Mouse (Mus musculus) right cerebral cortex, postnatal 25 days (tissue): Measurements from ENCODE around the gene Lrp3.
A peak's percentile ranks its signal among the peaks of the same experiment; 100 is the strongest.
"Not testable (repeated sequence)": the region's sequence is repeated elsewhere in the genome, so short reads cannot be mapped to it uniquely, and the experiment has no call there.

Experiments
- DNase-seq: peaks from one replicate; pipeline ENCODE4 v3.0.0; 2022

Lrp3 gene

DNA sequence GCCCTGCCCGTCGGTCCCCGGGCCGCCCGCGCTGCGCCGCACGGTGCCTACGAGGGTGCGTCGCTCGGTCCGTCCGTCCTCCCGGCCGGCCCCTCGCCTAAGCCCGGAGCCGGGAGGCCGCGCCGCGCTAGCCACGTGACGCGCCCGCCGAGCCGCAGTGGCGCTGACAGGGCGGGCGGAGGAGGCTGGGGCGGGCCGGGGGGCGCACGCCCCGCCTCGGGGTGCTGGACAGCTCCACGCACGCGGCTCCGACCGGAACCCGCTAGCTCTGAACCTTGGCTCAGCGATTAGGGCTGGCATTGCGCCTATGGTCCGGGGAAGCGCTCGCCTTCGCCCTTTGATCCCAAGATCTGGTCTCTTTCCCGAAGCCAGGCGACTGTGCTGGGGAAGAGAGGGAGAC is at the start of gene Lrp3:
Gene Lrp3 (minus strand): TSS at position 274 of the 400 bp plus-strand sequence.
- peak; percentile 80 for DNase-seq

DNA sequence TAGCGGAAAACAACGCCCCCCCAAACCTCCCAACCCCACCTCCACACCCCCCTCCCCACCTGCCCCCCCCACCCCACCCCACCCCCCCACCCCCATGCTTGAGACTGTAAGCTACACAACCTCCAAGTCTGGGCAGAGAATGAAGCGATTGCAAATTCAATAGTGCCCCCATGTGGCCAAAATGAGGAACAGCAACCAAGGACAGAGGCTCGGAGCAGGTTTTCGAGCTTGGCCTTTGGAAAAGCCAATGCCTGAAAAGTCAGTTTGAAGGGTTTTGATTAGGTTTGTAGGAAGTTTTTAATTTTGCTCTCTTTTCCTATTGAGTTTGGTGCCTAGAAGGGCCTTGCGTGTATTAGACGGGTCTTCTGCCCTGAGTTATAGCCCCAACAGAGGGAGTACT is 49.4 kb upstream of the Lrp3 start:
- DNase-seq, result no peak

DNA sequence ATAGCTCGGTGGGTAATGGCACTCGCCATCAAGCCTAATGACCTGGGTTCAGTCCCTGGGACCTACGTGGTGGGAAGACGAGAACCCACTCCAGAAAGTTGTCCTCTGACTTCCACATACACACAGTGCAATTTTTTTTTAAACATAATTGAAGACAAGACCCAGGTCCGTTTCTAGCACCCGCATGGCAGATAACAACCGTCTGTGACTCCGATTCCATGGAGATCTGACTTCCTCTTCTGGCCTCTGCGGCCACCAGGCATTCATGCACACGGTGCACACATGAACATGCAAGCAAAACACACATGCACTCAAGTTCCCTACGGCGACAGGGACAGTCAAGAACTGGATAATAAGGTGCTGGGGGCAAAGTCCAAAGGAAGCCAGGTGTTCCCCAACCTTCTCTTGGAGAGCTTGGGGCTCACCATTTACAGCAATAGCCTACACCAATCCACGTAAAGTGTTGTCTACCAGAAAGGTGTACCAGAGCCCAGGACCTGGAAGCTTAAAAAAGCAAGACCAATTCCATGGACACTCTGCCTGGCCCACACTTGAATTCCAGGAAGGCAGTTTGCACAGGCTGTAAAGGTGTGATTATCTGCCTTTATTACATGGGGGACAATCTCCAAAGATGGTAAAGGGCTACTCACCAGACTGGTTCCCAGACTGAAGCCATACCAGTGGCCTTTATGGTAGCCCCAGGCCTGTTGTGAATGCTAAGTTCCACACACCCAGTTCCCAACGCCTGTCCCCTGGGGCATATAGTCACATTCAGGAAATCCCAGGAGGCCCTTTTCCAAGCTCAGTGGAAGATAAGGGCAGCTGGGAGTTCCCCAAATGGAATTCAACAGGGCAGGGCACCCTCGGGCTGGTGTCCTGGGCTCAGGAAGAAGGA is 48.5 kb upstream of the Lrp3 start:
- no peak for DNase-seq

DNA sequence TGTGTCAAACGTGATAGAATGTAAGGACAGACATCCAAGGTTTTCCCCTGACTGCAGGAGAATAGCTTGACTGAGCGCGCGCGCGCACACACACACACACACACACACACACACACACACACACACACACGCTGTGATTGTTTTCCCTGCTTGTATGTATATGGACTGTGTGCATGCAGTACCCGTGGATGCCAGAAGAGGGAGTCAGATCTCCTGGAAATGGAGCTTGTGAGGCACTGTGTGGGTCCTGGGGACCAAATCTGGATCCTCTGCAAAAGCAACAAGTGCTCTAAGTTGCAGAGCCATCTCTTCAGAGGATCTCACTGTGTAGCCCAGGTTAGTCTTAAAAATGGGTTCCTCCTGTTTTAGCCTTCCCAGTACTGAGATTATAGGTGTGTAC is 44.1 kb upstream of the Lrp3 start:
- DNase-seq, result no peak

DNA sequence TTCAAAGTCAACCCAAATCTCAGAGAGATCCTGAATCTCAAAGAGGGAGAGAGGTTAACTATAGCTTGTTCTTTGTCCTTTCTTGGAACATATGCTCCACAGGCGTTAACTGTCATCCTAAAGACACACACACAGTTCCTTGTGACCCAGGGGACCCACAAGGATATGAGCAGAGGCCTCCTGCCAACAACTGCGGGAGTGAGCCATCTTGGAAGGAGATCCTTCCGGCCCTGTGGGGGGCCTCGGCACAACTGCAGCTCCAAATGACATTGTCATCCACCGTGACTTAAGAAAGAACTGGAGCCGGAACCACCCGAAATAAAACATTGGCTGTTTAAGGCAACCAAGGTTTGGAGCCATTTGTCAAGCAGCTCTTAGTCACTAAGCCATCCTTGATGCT is 43.0 kb upstream of the Lrp3 start:
- no peak for DNase-seq

DNA sequence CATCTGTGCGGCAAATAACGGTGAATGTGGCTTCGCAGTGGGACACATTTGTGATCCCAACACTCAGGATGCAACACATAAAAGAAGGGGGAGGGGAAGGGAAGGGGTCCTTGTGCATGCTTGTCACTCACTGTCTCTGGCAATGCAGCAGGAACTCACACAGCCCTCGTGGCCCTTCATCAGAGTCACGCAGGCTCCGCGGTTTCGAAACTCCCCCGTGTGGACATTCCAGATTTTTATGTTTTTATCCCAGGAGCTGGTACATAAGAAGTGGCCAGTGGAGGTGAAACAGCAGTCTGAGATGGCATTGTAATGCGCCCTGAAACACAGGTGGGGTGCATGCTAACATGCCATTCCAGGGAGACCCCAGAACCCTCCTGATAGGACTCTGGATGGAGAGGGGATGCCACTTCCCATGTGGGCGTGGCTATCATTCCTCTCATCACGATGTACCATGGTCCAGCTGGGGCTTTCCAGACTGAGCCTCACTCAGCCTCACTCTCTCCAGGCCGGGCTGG is 36.8 kb upstream of the Lrp3 start:
- DNase-seq, result peak; percentile 45

DNA sequence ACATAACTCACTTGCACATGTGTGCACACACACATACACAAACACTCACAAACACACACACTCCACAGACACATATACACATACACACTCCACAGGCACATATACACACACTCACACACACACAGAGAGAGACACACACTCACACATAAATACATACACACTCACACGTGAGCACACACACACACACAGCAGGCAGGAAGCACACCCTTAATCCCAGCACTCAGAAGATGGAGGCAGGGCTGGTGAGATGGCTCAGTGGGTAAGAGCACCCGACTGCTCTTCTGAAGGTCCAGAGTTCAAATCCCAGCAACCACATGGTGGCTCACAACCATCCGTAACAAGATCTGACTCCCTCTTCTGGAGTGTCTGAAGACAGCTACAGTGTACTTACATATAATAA is 22.6 kb upstream of the Lrp3 start:
- DNase-seq, result not testable (repeated sequence)

DNA sequence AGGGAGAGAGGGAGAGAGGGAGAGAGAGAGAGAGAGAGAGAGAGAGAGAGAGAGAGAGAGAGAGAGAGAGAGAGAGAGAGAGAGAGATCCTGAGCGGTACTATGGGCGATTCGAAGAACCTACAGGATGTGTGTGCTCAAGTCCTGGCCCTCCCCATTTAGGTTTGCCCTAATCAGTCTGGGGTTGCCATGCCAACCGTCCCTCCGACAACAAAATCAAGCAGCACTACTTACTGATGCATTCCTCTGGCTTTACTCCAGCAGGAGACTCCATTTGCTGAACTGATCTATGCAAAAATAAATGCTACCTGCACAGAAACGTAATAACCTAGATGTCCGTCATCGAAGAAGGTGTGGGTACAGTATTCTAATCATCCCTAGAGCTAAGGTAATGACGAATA is 20.0 kb upstream of the Lrp3 start:
- DNase-seq, result peak; percentile 54

DNA sequence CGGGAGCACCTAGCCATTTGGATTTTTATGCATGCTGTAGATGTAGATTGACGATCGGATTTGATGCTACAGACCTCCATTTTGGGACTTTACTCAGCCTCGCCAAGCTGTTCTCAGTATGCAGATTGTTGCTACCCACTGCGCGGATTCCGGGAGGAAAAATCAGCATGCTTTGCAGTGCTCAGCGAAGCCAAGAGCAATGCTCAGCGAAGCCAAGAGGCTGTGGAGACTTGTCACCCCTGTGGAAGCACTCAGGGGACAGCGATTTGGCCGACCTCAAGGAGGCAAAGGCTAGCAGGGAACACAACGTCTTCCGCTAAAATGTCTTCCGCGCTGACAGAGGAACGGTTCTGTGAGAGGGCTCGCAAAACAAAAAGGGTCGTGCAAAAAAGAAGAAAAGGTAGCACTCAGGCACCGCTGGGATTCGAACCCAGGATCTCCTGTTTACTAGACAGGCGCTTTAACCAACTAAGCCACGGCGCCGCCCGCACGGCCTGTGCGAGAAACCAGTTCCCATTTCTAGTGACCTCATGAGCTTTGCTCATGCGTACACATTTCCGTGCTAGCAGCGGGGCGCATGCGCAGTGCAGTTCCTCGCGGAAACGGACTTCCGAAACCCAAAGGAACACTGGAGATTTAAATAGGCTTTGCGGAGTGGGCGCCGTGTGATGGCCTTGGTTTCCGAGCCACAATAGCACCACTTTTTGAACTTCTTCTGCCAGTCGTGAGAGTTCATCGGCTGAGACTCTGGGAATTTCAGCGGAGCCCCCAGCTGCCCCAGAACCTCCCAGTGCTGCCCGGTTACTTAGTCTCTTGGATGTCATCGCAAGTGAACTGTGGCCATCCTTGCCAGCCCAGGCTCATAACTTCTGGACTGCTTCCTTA is 19.3 kb upstream of the Lrp3 start:
- DNase-seq, result peak; percentile 97

DNA sequence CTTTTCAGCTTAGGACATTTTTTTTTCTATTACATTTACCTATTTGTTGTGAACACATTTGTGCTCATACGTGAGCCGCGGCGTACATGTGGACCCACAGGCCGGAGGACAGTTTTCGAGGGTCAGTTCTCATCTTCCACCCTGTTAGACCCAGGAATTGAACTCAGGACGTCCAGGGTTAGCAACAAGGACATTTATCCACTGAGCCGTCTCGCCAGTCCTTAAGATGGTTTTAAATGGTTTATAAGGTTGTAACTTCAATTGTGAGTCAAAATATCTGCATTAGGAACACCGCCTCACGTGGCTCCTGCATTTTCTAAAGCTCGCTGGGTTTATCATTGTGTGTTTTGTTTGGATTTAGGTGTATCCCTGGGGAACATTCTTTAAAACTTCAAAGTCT is 18.6 kb upstream of the Lrp3 start:
- no peak for DNase-seq

DNA sequence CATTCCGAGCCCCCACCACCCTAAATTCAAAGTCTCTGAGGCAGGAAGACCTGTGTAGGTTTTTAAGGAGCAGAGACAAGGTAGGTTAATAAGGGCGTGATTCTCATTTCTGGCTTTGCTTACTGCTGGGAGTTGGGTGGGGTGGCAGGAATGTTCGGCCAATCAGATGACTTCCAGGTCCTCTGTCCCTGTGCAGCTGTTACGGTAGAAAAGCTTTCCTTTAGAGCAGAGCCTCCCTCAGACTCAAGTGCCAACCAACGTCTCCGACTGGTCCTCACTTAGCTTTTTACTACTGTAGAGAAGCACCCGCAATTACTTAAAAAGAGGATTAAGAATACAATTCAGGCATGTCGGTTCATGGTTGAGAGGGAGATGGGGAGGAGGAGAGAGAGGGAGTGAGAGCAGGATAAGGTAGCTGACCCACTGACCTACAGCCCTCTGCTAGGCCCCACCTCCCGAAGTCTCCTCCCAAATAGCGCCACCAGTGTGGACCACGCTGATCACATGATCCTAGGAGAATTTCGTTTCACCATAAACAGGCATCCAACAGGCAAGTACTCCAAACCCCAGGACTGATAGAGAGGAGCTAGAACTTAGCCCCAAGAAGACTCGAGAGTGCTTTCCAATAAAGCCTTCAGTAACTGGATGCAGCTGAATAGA is 17.6 kb upstream of the Lrp3 start:
- no peak for DNase-seq

DNA sequence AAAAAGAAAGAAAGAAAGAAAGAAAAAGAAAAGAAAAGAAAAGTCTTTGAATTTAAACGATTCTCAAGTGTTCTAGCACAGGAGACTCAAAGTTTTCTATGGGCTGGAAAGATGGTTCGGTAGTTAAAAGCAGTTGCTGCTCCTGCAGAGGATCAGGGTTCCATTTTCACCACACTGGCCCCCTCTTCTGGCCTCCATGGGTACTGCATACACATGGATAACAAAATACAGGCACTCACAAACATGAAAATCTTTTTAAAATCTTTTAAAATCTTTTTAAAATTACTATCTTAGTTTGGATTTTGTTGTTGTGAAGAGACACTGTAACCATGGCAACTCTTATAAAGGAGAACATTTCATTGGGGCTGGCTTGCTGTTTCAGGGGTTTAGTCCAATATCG is 15.0 kb upstream of the Lrp3 start:
- DNase-seq, result no peak

DNA sequence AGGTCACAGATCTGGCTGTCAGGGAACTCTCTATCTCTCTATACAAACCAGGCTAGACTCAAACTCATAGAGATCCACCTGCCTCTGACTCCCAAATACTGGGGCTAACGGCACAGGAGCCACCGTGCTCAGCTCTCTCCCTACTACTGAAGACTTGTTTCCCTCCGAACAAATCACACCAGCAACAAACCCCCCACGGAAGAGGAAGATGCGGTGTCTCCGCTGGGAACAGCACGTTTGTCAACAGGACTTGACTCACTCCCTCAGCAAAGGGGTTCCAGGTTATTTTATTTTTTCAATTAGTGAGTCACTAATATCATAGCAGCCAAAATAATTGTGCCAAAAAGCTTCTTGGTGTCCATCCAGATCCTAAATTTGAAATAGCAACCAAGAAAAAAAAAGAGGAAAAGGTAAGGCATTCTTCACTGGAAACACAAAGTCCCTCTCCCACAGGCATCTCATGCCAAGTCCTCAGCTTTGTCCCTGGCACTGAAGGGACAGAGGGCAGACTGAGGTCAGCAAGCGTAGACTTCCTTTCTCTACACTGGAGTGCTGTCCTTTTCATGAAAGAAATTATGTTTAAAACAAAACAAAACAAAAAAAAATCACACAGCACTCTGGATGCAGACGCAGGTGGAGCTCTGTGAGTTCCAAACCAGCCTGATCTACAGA is 5.5 kb upstream of the Lrp3 start:
- no peak for DNase-seq

DNA sequence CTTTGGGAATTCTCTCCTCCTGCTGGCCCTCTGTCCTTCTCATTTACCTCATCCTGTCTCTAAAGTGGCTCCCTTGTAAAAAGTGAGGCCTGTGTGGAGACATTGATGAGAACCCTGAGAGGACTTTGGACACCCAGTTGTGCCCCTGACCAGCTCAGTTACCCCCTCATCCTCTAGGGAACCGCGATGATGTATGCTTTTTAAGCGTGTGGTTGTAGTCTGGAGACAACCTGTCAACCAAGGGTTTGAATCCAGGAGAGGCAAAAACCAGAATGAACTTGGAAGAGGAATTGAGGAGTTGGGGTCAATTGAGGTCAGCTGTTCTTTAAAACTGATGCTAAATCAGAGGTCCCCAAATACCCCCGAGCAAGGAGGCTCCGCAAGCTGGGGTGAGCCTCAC is 433 bp upstream of the Lrp3 start:
- no peak for DNase-seq

DNA sequence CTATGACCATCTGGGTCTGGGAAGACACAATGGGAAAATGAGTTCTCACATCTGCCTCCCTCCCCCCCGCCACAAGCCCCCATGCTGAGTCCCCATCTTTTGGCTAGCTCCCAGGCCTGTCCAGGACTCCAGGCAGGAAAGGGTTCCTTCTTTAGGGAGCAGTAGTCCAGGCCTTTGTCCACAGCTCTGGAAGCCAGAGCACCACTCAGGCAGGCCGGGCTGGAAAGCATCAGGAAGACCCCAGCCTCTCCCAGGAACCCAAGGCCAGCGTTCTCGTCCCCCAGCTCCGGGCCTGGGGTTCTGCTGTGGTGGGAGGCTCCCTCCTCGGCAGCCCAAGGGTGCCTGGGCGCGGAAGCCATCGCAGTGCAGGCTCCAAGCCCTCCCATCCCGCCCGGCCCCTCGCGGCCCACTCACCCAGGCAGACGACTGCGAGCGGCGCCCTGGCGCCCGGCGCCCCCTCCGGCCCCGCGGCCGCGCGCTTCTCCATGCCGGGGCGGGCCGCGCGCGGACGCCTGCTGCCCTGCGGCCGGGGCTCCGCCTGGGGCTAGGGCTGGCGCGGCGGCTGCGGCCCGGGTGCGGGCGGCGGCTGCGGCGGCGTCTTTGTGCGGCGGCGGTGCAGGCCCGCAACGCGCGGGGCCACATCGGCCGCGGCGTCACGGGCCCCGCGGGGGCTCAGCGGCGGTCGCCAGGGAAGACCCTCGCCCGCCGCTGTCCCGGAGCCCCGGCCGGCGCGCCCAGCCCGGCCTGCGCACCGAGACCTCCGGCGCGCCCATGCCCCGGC is 666 bp downstream of the Lrp3 start:
- no peak for DNase-seq

DNA sequence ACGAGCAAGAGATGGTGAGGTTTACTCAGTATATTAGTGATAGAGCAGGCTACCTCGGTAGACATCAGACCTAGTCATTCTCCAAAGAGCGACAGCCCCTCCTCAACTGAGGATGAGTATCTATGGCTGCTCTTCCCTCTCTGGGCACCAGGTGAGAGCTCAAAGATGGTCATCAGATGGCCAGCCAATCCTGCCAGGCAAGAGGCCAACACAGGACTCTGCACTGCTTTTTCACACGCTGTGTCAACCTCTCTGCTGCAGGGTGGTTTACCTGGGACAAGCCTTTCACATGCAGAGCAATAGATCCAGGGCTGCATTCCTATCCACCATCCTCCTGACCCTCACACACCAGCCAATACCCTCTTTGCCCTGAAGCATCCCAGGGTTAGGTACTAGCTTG is 3.5 kb downstream of the Lrp3 start:
- no peak for DNase-seq

DNA sequence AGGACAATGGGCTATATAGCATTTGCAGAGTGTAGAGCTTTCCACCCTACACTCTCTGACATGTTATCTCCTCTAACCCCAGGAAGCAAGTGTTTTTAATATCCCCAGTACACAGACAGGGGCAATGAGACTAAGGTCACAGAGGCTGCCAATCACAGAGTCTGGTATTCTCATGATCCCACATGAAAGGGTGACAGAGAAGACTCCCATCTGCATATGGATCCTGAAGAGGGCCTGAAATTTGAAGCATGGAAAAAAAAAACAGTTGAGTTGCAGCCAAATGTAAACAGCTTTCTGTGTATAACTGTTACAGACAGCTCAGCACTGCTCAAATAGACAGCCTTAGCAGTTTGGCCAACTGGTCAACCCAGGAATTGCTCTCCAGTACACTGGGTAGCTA is 15.5 kb downstream of the Lrp3 start:
- DNase-seq, result no peak

DNA sequence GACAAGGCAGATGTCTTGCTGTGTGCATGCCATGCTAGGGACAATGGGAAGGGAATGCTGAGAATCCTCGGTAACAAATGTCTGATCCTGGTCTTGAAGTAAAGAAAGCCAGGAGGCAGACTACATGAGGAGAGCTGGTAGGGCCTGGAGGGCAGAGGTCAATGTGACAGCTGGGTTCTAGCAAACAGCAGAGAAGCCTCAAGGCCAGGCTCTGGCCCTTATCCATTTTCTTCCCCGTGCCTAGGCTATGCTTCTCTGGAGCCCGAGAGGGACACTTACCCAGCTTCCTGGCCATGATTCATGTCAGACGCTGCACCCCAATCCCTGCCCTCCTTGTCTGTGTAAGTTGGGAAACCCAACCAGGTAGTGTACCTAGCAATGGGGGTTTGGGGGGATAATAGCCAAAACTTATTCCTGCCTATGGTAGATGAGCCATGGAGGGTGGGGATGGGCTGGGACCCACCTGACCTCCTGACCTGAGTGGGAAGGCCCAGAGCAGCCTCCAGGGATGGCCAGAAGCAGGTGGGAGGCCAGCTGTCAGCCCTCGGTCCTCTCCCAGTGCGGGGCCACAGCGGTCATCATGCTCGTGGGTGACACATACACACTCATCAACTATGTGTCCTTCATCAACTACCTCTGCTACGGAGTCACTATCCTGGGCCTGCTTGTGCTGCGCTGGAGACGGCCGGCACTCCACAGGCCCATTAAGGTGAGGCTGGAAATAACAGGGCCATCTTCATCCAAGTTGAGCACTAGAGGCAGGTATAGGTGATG is 16.1 kb downstream of the Lrp3 start:
- DNase-seq, result no peak

DNA sequence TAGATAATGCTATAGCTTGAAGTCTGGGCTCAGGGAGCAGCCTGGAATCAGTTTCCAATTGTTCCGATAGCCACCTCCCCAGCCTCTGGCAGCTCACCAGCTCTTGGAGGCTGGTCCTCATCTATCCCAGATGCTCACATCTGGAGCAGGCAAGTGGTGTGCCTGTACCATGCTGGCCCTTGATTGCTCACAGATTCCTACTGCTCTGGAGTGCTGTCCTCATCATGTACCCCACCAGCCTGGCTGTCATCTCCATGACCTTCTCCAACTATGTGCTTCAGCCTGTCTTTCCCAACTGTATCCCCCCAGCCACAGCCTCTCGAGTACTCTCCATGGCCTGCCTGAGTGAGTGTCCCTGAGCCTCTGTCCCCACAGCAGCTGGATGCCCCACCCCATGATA is 18.3 kb downstream of the Lrp3 start:
- DNase-seq, result no peak

DNA sequence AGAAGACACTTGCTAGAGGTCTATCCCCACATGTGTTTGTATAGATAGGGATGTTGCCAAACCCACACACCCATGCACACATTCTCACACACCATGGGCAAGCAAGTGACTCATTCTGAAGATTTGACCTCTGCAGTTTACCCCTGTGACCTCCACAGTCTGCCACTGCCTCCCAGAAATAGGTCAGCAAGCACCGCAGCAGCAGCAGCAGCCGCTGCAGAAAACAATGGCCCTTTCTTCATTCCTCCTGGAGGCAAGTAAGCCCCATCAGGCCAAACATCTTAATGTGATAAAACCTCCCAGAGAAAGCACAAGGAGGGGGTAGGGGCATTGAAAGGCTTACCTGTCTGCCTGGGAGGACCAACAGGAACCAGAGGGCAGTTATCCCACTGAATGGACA is 24.0 kb downstream of the Lrp3 start:
- DNase-seq, result no peak

DNA sequence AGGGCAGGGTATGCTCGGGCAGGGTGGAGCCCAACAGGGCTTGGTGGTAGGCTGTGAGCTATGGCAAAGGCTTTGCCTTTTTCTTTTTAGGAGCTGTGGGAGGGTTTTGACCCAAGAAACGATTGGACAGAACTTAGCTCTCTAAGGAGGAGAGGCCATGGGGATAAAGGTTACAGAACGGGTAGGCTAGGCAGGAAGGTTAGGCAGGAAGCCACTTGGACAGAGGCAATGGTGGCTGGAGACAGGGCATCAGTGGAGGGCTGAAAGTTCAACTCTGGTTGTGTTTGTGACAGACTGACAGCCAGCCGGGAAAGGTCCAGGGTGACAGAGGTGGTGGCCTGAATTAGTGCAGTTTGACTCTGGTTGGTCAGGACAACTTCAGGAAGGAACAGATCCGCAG is 25.6 kb downstream of the Lrp3 start:
- no peak for DNase-seq
